Mouse (Mus musculus): ENCODE results near the gene 1700049E17Rik2. TPM values are rescaled to one million over a fixed set of nuclear protein-coding genes. Genes with fewer than 3 reads are reported as not detected.

The 1700049E17Rik2 gene
- polyA plus RNA-seq, 1 experiment from 2014 or later = not detected

Other genes starting within 250 kb of the 1700049E17Rik2 start
- gene Gm5798, start 224.6 kb upstream of the 1700049E17Rik2 start, polyA plus RNA-seq (2014; fragmentation: Nextera tagmentation; extraction: Ambion mirVana) = not detected in 2 replicates
- 0.20 TPM in 1 of 2 replicates, not detected in the other for gene Gm7945, start 186.8 kb upstream of the 1700049E17Rik2 start, polyA plus RNA-seq (2014; fragmentation: Nextera tagmentation; extraction: Ambion mirVana)
- gene Gm6482, start 164.9 kb upstream of the 1700049E17Rik2 start, polyA plus RNA-seq (2014; fragmentation: Nextera tagmentation; extraction: Ambion mirVana) = not detected in 2 replicates
- gene Gm7954, start 119.7 kb upstream of the 1700049E17Rik2 start, polyA plus RNA-seq (2014; fragmentation: Nextera tagmentation; extraction: Ambion mirVana) = not detected in 2 replicates
- gene Gm3486, start 83.7 kb upstream of the 1700049E17Rik2 start, polyA plus RNA-seq (2014; fragmentation: Nextera tagmentation; extraction: Ambion mirVana) = not detected in 2 replicates
- gene Gm7970, start 17.6 kb upstream of the 1700049E17Rik2 start, polyA plus RNA-seq (2014; fragmentation: Nextera tagmentation; extraction: Ambion mirVana) = not detected in 2 replicates
- not detected in 2 replicates for gene Gm3072, start 51.4 kb downstream of the 1700049E17Rik2 start, polyA plus RNA-seq (2014; fragmentation: Nextera tagmentation; extraction: Ambion mirVana)
- gene Gm3676, start 73.3 kb downstream of the 1700049E17Rik2 start, polyA plus RNA-seq (2014; fragmentation: Nextera tagmentation; extraction: Ambion mirVana) = not detected in 2 replicates
- not detected in 2 replicates for gene Gm8068, start 128.7 kb downstream of the 1700049E17Rik2 start, polyA plus RNA-seq (2014; fragmentation: Nextera tagmentation; extraction: Ambion mirVana)
- not detected in 2 replicates for gene Gm7929, start 177.4 kb downstream of the 1700049E17Rik2 start, polyA plus RNA-seq (2014; fragmentation: Nextera tagmentation; extraction: Ambion mirVana)
- gene Gm47189, start 199.2 kb downstream of the 1700049E17Rik2 start, polyA plus RNA-seq (2014; fragmentation: Nextera tagmentation; extraction: Ambion mirVana) = not detected in 2 replicates

Measured in hindbrain, embryonic 14.5 days (tissue).